Mouse (Mus musculus) natural killer cell, adult 2 months (primary cell): ENCODE measurements at regions not wholly inside any gene's neighbourhood (a gene's known extent, or its start where the extent isn't known, plus 50 kb on each side); places are given as distances from the start of the nearest gene placed in this dataset.

ENCODE experiments used
- DNase-seq, 2 experiments: peaks; one replicate each; pipeline ENCODE4 v3.0.0; 2022; ENCODE audit warnings: low spot score in 2 of 2

DNA sequence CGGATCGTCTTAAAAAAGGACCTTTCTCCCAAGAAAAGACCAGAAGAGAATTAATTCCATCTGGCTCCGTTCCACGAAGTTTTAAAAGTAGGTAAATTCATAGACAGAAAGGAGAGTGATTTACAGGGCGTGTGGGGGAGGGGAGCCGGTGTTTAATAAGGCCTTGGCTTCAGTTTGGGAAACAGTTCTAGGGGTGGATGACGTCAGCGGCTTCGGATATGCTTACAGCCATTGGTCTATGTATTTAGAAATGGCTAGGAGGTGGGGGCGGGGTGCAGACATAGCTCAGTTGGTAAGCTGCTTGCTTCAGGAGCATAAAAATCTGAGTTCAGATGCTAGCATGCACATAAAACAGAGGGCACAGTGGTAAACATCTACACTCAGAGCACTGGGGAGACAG lies 127.0 kb downstream of the Gadd45g start:
- DNase-seq, result no peak

DNA sequence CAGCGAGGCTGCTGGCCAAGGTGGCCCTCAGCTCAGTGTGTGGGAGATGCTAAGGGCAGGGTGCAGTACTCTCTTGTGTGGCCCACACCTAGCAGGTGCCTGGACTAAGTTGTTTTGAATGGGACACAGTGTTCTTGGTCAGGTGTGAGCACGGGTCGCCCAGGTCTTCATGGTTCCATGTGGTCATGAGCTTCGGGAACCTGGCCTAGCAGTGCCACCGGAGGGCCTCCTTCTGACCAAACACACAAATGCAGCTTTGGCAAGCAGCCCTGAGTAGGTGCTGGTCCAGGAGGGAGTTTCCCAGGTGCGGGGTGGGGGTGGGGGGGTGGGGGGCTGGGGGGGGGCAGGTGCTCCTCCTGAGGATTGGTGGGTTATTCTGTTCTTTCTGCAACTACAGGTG lies 127.6 kb downstream of the Gadd45g start:
- no peak for DNase-seq

DNA sequence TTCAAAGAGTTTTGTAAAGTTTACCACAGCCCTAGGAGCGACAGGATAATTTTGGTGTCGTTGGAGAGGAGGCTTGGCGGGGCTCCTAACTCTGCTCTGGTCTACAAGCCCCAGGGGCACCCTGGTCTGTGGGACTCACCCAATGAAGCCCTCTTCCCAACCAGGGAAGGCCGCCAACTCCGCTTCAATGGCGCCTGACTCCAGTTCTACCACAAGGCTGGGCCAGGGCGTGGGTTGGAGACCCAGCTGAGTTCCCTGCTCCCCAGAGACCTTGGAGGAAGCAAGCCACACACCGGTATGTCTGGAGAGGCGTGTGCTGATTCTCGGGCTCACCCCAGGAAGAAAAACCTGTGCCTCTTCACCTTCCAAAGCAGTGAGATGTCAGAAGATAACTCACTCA lies 128.9 kb downstream of the Gadd45g start:
- no peak for DNase-seq

DNA sequence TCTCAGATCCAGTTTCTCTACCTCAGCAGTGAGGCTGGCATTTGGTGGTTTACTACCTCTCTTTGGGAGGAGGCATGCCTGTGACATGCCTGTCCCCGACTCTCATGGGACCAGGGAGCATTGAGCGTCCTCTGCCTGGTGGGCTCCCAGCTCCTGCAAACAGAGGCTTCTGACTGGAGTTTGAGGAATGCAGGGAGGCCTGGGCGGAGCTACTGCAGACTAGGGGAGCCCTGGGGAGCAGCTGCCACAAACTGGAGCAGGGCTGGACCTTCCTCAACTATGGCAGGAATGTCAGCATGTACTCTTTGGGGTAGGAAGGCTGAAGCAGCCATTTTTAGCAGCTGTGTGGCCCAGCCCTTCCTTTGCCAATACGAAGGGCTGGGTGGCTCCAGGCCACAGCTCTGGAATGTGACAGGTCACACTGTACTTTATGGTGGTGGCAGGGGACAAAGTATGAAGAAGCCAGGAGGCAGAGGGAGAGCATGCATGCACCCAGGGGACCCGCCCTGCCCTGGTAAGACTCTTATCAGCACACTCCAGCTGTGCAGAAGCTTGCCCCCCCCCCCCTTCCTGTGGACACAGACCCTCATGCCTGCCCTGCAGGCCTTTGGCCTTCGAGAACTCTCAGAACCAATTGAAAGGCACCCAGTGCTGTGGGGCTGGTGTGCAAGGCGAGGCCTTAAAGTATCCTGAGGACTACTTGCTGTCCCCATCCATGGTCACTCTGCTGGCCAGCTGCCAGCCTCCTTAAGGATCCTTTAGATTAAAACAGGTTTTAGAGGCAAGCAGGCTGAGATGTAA lies 129.5 kb downstream of the Gadd45g start:
- DNase-seq, result no peak

DNA sequence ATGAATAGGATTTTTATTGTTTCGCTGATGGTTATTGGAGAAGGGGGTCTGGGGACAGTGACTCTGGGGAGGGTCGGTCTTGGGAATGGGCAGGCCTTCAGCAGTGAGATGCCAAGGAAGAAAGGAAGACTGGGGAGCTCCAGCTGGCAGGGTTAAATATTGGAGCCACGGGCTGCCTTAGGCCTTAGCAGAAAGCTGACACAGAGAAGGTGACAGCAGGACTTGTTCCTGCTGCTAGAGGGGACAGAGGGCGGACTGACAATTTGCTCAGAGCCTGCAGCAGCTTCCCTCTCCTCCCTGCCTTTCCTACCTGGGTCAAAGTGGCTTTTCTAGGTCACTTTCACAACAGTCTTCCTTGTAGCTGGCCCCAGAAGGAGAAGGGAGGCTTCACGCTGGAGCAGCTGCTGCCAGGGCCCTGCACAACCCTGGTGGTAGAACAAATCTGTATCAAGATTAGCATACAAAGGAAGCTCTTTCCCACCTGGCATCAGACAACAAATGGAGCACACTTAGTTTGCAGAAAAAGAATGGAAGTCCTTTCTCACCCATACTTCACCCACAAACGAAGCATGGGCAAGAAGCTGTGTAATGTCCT lies 130.2 kb downstream of the Gadd45g start:
- DNase-seq, result no peak

DNA sequence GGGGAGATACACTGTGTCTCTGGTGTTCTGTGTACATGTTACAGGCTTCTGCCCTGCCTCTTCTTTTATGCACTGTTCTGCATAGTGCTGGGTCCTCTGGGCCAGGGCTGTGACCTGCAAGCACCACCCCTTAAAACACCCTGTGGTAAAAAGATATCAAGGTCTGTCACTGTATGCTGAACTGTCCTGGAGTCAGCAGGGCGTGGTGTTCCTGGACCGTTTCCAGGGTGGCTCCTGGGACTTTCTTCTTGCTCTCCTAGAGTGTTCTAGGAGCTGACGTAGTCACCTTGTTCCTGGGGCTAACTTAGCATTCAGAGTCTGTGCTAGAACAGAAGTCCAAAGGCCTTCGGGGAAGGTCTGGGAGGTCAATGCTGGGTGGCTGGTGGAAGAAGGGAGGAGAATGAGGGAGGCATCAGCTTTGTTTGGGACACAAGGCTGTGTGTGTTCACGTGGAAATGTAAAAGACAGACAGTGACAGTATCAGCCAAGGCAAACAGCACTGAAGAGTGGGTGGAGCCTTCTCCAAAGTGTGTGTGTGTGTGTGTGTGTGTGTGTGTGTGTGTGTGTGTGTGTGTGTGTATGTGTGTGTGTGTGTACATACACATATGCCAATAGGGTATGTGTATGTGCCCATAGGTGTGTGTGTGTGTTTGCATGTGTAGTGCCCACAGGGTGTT lies 133.0 kb downstream of the Gadd45g start:
- no peak for DNase-seq

DNA sequence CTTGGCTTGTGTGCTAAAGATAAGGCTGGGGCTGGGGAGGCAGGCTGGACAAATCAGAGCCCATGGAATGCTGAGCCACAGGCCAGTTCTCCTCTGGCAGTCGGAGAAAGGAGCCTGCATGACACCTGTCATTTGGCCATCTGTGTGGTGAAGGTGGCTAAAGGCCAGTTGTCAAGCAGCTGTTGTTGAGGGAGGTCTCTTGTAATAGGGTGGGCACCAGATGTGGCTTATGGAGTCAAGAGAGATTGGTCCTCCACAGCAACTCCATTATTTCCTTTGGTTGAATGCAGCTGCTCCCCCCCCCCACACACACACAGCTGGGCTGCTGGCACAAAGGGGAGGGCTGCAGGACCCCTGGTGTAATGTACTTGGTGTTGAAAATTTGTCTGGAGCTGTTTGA lies 133.9 kb downstream of the Gadd45g start:
- DNase-seq, result no peak

DNA sequence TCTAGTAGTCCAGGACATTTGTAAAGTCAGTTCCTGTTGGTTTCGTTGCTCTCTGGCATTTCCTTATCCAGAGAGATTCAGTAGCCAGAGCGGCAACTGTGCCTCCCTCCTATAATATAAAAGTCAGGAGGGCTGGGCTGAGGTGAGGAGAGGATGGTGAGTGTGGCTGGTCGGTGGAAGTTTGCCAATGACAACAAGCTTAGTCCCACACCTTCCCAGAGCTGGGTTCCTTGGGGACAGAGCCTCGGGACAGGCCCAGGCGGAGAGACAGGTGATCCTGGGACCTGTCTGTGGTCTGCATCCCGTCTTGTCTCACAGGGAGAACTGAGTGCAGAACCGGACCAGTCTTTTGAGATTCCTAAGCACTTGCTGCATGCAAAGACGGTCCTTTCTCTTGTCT lies 136.5 kb downstream of the Gadd45g start:
- DNase-seq, result no peak

DNA sequence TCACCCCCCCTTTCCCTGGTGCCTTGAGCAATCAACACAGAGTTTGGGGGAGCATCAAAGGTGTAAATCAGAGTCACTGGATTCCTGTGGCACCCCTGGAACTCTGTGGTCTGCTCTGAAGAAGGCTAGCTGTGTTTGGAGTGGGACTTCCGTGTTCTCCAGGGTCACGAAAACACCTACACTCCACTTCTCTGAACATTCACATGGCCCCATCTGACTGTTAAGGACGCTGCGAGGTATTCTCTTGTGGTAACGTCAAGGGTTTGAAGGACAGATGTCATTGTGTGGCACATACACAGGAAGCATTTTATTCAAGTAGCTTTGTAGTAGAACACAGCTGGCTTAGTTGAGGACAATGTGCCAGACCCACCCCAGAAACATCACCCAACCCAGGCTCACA lies 137.1 kb downstream of the Gadd45g start:
- no peak for DNase-seq

DNA sequence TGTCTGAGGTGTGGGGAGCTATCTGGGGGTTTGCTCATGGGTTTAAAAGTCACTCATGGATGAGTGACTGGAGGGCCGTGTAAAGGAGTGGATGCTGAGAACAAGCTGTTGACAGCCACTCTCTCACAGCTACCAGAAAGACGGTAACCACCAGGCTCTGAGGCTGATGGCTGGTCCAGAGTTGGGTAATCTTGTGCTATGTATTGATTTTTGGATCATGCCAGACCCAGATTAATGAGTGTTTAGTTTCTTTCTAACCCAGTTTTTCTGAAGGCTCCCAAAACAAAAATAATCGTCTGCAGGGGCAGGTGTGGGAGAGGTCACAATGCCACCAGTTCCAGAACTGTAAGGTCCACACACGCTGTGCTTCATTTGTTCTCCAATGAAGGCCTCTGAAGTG lies 144.9 kb downstream of the Gadd45g start:
- no peak for DNase-seq

DNA sequence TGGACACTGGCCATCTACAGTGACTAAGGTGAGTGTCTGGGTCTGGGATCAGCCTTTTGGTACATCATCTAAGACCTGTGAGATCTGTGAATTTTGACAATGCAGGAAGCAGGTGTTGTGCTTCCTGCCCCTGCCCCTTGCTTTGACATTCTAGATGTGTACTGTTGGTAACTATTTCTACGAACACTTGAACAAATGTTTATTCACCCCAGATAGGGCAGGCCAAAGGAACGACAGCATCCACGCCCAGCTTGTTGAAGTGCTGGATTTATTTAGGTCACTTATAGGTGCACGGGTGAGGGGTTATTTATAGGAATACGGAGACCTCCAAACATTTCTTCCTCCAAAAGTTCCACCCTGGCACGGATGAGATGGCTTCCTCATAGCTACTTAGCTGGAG lies 146.4 kb downstream of the Gadd45g start:
- DNase-seq, result no peak

DNA sequence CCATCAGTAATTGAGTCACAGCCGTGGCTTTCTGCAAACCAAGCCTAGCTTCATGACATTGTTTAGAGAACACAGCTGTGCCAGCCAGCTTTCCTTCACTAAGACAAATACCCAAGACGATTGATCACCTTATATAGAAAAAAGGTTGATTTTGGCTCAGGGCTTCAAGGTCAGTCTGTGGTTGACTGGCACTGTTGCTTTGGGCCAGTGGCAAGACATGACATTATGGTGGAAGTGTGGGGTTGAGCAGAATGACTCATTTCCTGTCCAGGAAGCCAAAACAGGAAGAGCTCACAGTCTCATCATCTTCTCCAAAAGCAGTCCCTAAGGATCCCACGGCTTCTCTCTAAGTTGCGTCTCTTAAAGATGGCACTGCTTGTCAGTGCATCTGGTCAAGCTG lies 149.7 kb downstream of the Gadd45g start:
- no peak for DNase-seq

DNA sequence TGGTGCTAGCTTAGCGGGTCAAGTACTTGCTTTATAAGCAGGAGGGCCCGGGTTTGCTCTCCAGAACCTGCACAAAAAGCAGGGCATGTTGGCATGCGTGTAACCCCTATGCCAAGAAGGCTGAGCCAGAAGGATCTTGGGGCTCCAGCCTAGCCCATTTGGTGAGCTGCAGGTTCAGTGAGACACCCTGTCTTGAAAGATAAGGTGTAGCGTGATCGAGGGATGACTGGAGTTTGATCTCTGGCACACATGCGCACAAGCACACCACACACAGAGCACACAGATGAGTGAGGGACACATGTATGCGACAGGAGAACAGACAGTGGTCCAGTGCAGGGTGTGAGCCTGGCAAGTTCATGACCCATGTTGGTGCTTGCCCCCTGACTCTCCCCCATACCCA lies 152.1 kb downstream of the Gadd45g start:
- DNase-seq, result no peak

DNA sequence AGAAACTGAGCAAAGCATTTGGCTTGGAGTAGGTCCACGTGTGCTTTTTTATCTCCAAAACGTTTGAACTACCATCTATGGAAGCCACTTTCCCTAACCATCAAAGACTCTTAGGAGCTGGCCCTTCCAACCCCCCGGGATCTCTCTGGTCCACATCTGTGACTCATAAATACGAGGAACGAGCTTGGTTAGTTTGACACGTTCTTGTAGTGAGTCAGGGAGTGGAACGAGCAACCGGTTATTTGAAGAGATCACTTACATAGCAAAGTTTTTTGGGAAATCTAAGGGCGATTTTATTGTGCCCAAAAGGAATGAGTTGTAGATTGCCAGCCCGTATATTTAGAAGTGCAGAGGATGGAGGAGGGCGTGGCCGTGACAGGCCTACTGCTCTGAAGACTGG lies 155.3 kb downstream of the Gadd45g start:
- DNase-seq, result no peak

DNA sequence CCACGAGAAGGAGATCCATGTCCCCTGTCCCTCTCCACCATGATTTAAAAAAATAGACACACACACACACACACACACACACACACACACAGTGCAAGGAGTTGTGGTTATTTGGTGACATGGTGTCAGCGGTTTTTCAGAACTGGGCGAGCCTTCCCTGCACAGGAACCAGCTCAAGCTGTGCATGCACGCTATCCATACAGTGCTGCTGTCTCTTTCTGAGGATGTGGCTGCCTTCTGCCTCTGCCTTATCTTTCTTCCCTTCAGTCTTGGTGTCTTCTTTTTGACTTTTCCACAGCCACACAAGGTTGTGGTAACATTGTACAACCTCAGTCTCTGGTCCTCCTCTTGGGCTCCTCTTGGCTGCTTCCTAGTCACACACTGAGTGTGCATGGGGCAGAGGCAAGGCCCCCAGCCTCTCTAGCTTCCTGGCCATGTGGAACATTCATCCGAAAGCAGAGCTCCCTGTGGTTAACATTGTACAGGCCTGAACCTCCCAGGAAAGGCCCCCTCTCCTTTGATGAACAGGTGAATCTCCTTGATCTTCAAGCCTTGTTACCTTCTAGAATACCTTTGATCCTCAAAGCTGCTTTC lies 157.6 kb downstream of the Gadd45g start:
- DNase-seq, result peak in 1 of 2 experiments; percentile 32

DNA sequence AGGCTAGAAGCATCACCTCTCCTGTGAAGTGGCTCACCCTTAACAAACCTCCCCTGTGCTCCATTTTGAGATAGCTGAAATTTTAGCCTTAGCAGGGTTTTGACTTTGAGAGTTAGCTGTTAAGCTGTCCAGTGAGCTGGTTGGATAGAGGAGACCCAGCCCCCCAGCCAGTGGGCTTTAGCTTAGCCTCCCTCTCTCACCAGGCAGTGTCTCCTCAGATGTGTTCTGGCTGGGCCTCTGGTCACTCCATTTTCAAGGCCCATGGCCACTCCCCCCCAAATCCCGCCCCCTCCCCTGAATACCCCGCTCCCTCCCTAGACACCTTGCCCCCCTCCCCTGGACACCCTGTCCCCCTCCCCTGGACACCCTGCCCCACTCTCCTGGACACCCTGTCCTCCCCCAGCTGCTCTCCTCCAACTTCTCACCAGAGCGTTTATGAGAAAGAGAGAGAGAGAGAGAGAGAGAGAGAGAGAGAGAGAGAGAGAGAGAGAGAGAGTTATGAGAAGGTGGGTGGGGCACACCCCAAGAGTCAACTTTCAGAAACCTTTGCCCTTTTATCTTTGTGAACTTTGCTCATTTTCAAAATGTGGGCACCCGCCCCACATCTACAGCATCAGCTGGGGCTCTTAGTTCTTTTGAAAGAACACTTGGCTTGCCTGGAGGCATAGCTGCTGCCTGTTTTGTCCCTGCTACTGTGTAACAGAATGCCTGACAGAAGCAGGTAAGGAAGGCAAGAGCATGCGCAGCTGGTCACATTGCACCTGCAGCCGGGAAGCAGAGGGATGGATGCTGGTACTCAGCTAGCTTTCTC lies 161.3 kb downstream of the Gadd45g start:
- no peak for DNase-seq

DNA sequence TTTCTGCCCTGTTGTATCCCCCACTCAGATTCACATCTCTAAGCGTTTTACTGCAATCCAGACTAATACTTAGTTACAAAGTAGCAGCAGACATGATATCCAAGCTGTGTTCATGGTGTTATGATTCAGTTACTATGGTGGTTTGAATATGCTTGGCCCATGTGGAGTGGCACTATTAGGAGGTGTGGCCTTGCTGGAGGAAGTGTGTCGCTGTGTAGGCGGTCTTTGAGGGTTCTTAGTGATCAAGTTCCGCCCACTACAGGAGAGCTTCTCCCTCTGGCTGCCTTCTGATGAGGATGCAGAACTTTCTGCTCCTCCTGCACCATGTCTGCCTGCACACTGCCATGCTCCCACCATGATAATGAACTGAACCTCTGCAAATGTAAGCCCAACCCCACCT lies 162.8 kb downstream of the Gadd45g start:
- DNase-seq, result no peak

DNA sequence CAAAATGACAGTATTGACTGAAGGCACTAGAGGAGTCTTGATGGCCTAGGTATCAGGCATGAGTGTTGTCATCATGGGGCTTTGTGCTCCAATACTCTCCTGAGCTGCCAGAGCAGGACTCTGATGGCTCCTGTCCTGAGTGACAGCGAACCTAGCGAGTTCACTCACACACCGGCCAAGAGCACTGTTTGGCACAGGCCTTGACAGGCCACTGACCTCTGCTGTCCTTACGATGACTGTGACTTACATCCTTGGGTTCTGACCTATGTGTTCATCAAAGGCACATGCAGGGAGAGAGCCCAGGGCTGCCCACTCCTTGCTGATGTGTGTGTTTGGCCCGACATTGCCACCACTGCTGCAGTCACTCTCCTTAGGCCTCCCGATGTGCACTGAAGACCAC lies 163.3 kb downstream of the Gadd45g start:
- no peak for DNase-seq

DNA sequence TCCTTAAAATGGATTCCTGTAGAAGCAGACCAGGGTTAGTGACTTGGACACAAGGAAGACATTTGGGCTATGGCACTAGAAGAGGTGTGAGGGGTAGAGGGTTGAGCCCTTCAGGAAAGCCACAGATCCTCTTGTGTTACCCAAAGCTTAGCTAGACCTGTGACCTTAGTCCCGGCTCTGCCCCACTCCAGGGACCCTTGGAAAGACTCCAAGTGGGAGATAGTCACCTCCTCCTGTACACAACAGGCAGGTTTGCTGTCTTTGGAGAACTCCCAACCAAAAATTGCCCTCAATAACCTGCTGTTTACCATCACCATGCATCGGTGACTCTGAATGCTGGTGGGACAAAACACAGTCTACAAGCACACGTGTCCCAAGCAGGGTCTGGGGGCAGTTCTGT lies 164.5 kb downstream of the Gadd45g start:
- DNase-seq, result no peak

DNA sequence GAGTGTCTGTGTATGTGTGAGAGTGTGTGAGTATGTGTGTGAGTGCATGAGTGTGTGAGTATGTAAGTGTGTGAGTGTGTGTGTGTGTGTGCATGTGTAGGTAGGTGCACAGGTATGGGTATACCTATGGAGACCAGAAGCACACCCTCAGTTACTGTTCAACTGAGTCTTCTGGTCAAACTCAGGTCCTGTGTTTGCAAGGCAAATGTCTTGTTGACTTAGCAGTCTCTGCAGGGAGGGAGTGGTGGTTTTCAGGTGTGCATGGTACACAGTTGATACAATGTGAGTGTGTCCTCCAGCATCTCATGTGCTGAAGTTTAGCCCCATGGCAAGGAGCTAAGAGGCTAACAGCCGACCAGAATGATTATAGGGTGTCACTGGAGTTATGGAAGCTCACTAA lies 166.7 kb downstream of the Gadd45g start:
- DNase-seq, result no peak

DNA sequence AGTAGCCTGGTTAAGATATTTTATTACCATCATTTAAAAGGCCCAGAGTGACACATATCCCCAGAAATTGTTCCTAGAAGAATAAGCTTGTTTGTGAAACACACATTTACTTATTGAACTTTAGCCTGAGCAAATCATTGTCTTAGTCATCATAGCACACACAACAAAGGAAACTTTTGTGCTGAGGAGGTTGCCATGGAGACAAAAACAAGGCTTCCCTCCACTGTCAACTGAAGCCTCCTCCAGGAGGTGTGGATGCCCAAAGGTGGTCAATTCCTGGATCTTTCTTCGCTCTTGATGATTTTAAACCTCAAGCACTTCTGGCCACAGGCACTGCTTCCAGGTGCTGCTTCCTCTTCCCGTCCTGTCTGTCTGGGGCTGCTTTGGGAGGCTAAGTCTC lies 167.3 kb downstream of the Gadd45g start:
- no peak for DNase-seq

DNA sequence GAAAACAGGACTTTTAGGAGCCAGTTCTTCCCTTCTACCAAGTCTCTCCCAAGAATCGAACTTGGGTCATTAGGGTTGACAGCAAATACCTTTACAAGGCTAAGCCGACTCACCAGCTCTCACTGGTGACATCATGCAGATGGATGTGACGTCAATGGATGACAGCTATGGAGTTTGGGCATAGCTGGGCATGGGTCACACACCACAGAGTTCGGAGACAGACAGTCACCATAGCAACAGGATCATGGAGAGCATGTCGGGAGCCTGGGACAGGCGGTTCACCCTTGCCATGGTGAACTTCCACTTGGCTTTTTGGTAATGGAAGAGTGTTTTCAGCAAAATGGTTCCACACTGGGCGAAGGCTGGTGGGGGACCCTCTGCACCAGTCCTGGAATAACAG lies 168.1 kb downstream of the Gadd45g start:
- no peak for DNase-seq
